31 mouse cellular contexts compared by ENCODE assay signal in genomic region chr17:84637971-84638370, GRCm38 (mm10). TPM values are rescaled to one million over a fixed set of nuclear protein-coding genes. Genes with fewer than 3 reads are reported as not detected.
A peak's percentile ranks its signal among the peaks of the same experiment; 100 is the strongest.
DNase-seq lines count a peak whose midpoint lies in the region; ATAC-seq and TF ChIP-seq lines count a peak whose summit lies in the region.
"Had no signal": no experiment of that assay in that cellular context is flagged by ENCODE, and none has a peak within 500 bp of the region (broad histone marks: within the 10 kb centered on the region; RNA-seq: fewer than 3 reads in every experiment).

No protein-coding gene starts in this region.

- DNase-seq in lung, postnatal 0 days (ENCODE audit: low spot score): peak; percentile 63
- no peak for DNase-seq in lung, postnatal 10 days
- DNase-seq in lung, postnatal 36 days: peak; percentile 69
- no peak for DNase-seq in kidney, postnatal 14 days
- DNase-seq: adrenal gland, adult 2 months; adrenal gland, postnatal 14 days; cerebellum, adult 11 months; cerebellum, adult 2 months; cerebellum, adult 9-11 months; cerebellum, postnatal 25 days; gastrocnemius, postnatal 10 days; gastrocnemius, postnatal 36 days; heart, adult 11 months had no signal

- no peak for TF ChIP-seq CTCF in lung, postnatal 0 days (IDR thresholded peaks at IDR 0.05)

- peak overlapping the region; percentile 32; the same call in 1 of the 2 replicates for H3K27ac ChIP-seq in lung, postnatal 0 days (ENCODE audit: low read length)
- H3K27ac ChIP-seq: embryonic facial prominence, embryonic 12.5 days; embryonic facial prominence, embryonic 15.5 days; hindbrain, embryonic 12.5 days; hindbrain, embryonic 15.5 days had no signal

- 60% methylated on average over 6 of the region's 6 CpGs for WGBS in lung, postnatal 0 days

- no peak overlapping the region for H3K9ac ChIP-seq in lung, postnatal 0 days (replicated peaks; ENCODE audit: low read depth)
- H3K9ac ChIP-seq: embryonic facial prominence, embryonic 12.5 days; embryonic facial prominence, embryonic 15.5 days; hindbrain, embryonic 12.5 days; hindbrain, embryonic 15.5 days had no signal

- H3K4me3 ChIP-seq in lung, postnatal 0 days (ENCODE audit: low read depth, low read length): no peak overlapping the region
- H3K4me3 ChIP-seq: embryonic facial prominence, embryonic 12.5 days; embryonic facial prominence, embryonic 15.5 days; hindbrain, embryonic 12.5 days; hindbrain, embryonic 15.5 days had no signal

- TF ChIP-seq EP300 in lung, postnatal 0 days (IDR thresholded peaks at IDR 0.05): no peak

- no peak overlapping the region for H3K4me2 ChIP-seq in lung, postnatal 0 days (replicated peaks; ENCODE audit: low read depth, low read length)
- H3K4me2 ChIP-seq: embryonic facial prominence, embryonic 12.5 days; embryonic facial prominence, embryonic 15.5 days; heart, embryonic 11.5 days; hindbrain, embryonic 12.5 days; hindbrain, embryonic 15.5 days had no signal

- no peaks in the 10 kb centered on the region for H3K36me3 ChIP-seq in lung, postnatal 0 days (ENCODE audit: insufficient read depth, low read length)
- H3K36me3 ChIP-seq: embryonic facial prominence, embryonic 12.5 days; embryonic facial prominence, embryonic 15.5 days had no signal

- H3K4me1 ChIP-seq in lung, postnatal 0 days (ENCODE audit: insufficient read depth, low read depth, low read length): no peaks in the 10 kb centered on the region; the same call in 1 of the 2 replicates
- H3K4me1 ChIP-seq: hindbrain, embryonic 15.5 days had no signal

- ATAC-seq in lung, postnatal 0 days: peak; percentile 68
- ATAC-seq in granulocyte monocyte progenitor cell, adult 5-6 weeks (replicated peaks; ENCODE audit: poor library complexity, severe bottlenecking): peak; percentile 54
- ATAC-seq in monocyte, adult 5-6 weeks (replicated peaks; ENCODE audit: insufficient number of reproducible peaks, low FRiP score, low TSS enrichment, poor library complexity, severe bottlenecking): peak; percentile 50; the same call in 1 of the 2 replicates
- ATAC-seq: CD4-positive, CD25-positive, alpha-beta regulatory T cell, adult 4 months; forebrain, embryonic 14.5 days had no signal

- no peaks in the 10 kb centered on the region for H3K27me3 ChIP-seq in lung, postnatal 0 days (replicated peaks; ENCODE audit: insufficient read depth, low read length)
- H3K27me3 ChIP-seq: embryonic facial prominence, embryonic 12.5 days; embryonic facial prominence, embryonic 15.5 days; hindbrain, embryonic 12.5 days; hindbrain, embryonic 15.5 days had no signal

- no peaks in the 10 kb centered on the region for H3K9me3 ChIP-seq in lung, postnatal 0 days (ENCODE audit: low read length)
- H3K9me3 ChIP-seq: embryonic facial prominence, embryonic 12.5 days; embryonic facial prominence, embryonic 15.5 days; hindbrain, embryonic 12.5 days; hindbrain, embryonic 15.5 days had no signal

RNA-seq across cellular contexts. Expression of gene Dync2li1, which starts 11.7 kb away (rescaled TPM):
- polyA plus RNA-seq in lung, postnatal 0 days (2015; fragmentation: Nextera tagmentation; extraction: Ambion mirVana): 29.0 and 33.8 TPM in 2 replicates
- total RNA-seq in granulocyte monocyte progenitor cell, adult 5-6 weeks (2014; fragmentation: Nextera tagmentation): 4.8 and 6.4 TPM in 2 replicates
- total RNA-seq in granulocyte monocyte progenitor cell, adult 5-6 weeks (2017): 2.3 and 4.2 TPM in 2 replicates
- total RNA-seq in monocyte, adult 5-6 weeks (2017): 1.3 TPM in 1 of 3 replicates, not detected in the others
- total RNA-seq: MEL had no signal

RNA-seq across cellular contexts. Expression of gene Abcg8, which starts 38.1 kb away (rescaled TPM):
- polyA plus RNA-seq in lung, postnatal 0 days (2015; fragmentation: Nextera tagmentation; extraction: Ambion mirVana): not detected in 2 replicates
- not detected in 2 replicates for total RNA-seq in granulocyte monocyte progenitor cell, adult 5-6 weeks (2014; fragmentation: Nextera tagmentation)
- total RNA-seq in granulocyte monocyte progenitor cell, adult 5-6 weeks (2017): not detected in 2 replicates
- total RNA-seq in monocyte, adult 5-6 weeks (2017): not detected in 3 replicates
- total RNA-seq: common myeloid progenitor, adult 5-6 weeks; gastrocnemius, adult 18-20 months; gastrocnemius, postnatal 10 days; gastrocnemius, postnatal 36 days; heart, postnatal 25 days; hematopoietic stem cell, adult 5-6 weeks; MEL had no signal
- polyA plus RNA-seq: C2C12; CD4-positive, CD25-positive, alpha-beta regulatory T cell, adult 4 months; cerebellum, adult 2 months; heart, embryonic 11.5 days; heart, embryonic 14.5 days; heart, postnatal 0 days had no signal

RNA-seq across cellular contexts. Expression of gene Abcg5, which starts 44.8 kb away (rescaled TPM):
- polyA plus RNA-seq in lung, postnatal 0 days (2015; fragmentation: Nextera tagmentation; extraction: Ambion mirVana): 0.40 and 0.61 TPM in 2 replicates
- total RNA-seq in granulocyte monocyte progenitor cell, adult 5-6 weeks (2014; fragmentation: Nextera tagmentation): not detected in 2 replicates
- total RNA-seq in granulocyte monocyte progenitor cell, adult 5-6 weeks (2017): not detected in 2 replicates
- total RNA-seq in monocyte, adult 5-6 weeks (2017): not detected in 3 replicates
- total RNA-seq: adrenal gland, adult 2 months; common myeloid progenitor, adult 5-6 weeks; gastrocnemius, adult 18-20 months; gastrocnemius, postnatal 10 days; gastrocnemius, postnatal 36 days; heart, adult 8-10 months; heart, postnatal 25 days; hematopoietic stem cell, adult 5-6 weeks; MEL had no signal
- polyA plus RNA-seq: C2C12; CD4-positive, CD25-positive, alpha-beta regulatory T cell, adult 4 months; heart, postnatal 0 days had no signal

Comparison
In these comparisons a context has a peak if more than half of its experiments do, and no peak if none do; other contexts are left out.
1. DNase-seq: peak in lung, postnatal 0 days (single experiment) and lung, postnatal 36 days (single experiment); none in lung, postnatal 10 days (single experiment) and kidney, postnatal 14 days (single experiment).
2. Peak in every context shown above with its lines, with median percentiles within 50 percentile points of each other: ATAC-seq.